Mouse (Mus musculus): Measurements from ENCODE around the gene Nmur2.

DNA sequence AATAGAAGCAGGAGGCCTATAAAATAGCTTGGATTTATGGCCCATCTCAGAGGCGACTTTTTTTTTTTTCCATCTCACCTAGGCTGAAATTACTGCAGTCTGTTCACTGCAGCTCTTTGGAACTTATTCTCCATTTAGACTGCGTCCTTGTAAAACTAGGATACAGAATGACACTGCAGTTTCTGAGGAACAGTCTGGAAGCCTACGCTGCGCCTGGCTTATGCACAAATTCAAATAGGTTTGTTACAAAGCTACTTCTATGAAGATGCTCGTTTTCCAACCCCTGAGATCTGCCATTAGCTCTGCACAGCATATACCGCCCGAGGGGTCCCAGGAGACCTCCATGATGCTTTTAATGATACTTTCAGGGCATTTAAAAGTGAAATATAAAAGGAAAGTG lies 31.3 kb upstream of the Nmur2 start:
- TF ChIP-seq CTCF (IDR thresholded peaks at IDR 0.05; ENCODE audit: extremely low read depth, insufficient read depth, insufficient read length, insufficient replicate concordance) (no peak), POLR2A (IDR thresholded peaks at IDR 0.05; ENCODE audit: low read depth, low read length) (no peak)

All from spleen, adult 2 months (tissue).